Mouse (Mus musculus) ES-Bruce4 (cell line): ENCODE measurements around the gene Lrrc9.

Source experiments
- CTCF ChIP-seq: IDR thresholded peaks from one replicate; pipeline ENCODE4 v1.8.1; 2011; ENCODE audit warnings: low read depth, low read length
- EP300 ChIP-seq: IDR thresholded peaks from 2 replicates; pipeline ENCODE4 v1.6.1; 2011; ENCODE audit warnings: low read depth, low read length; ENCODE audit not compliant: insufficient read depth
- POLR2A ChIP-seq: IDR thresholded peaks from one replicate; pipeline ENCODE4 v1.8.1; 2011; ENCODE audit warnings: low read length; ENCODE audit not compliant: insufficient read depth

- TF ChIP-seq CTCF: no peak
- no peak for TF ChIP-seq POLR2A
- 0 out of 2 replicates have a peak, but pooled peaks have one; percentile 6 for TF ChIP-seq EP300
Observed at GRCm38 (mm10) chr12:72407146-72407545, 34.5 kb upstream of the Lrrc9 start.
